Mouse (Mus musculus) heart, adult 2 months (tissue): Measurements from ENCODE around the gene Gatad1. TPM values are rescaled to one million over a fixed set of nuclear protein-coding genes. Genes with fewer than 3 reads are reported as not detected.
A peak's percentile ranks its signal among the peaks of the same experiment; 100 is the strongest.
"Not testable (repeated sequence)": the region's sequence is repeated elsewhere in the genome, so short reads cannot be mapped to it uniquely, and the experiment has no call there.

Experiments used
- DNase-seq, 2 experiments: peaks; one replicate each; pipeline ENCODE4 v3.0.0; 2021
- H3K27ac ChIP-seq: fragments of 200-600 bp; 2 replicates; pipeline ENCODE4 v1.8.1; 2022
- H3K27me3 ChIP-seq: fragments of 200-500 bp; 2 replicates; pipeline ENCODE4 v1.6.1; 2012; ENCODE audit warnings: mild to moderate bottlenecking, low read length, inconsistent platforms, mixed read lengths; ENCODE audit not compliant: control insufficient read depth, insufficient read depth
- H3K36me3 ChIP-seq: fragments of 200-500 bp; 2 replicates; pipeline ENCODE4 v1.6.1; 2012; ENCODE audit warnings: low read length, inconsistent platforms; ENCODE audit not compliant: control insufficient read depth, insufficient read depth
- H3K4me1 ChIP-seq: fragments of 200-500 bp; 2 replicates; pipeline ENCODE4 v1.6.1; 2011; ENCODE audit warnings: low read length; ENCODE audit not compliant: control insufficient read depth, insufficient read depth
- H3K4me3 ChIP-seq: fragments of 200-600 bp; 2 replicates; pipeline ENCODE4 v1.8.1; 2022
- H3K79me2 ChIP-seq: fragments of 200-500 bp; replicated peaks from 2 replicates; pipeline ENCODE4 v1.6.1; 2012; ENCODE audit warnings: mild to moderate bottlenecking, inconsistent platforms, low read length, moderate library complexity, mixed read lengths; ENCODE audit not compliant: control insufficient read depth, insufficient read depth
- H3K9ac ChIP-seq: fragments of 200-500 bp; 2 replicates; pipeline ENCODE4 v1.6.1; 2012; ENCODE audit warnings: low read depth, mild to moderate bottlenecking, control low read depth, inconsistent platforms, low read length, mixed read lengths
- CTCF ChIP-seq: fragments of 200-600 bp; IDR thresholded peaks from 2 replicates; pipeline ENCODE4 v1.8.1; 2022; ENCODE audit warnings: antibody characterized with exemption, mild to moderate bottlenecking, moderate library complexity
- EP300 ChIP-seq: fragments of 200-500 bp; IDR thresholded peaks from 2 replicates; pipeline ENCODE4 v1.6.1; 2011; ENCODE audit warnings: low read depth, low read length, control low read depth; ENCODE audit not compliant: insufficient read depth
- POLR2A ChIP-seq: fragments of 200-500 bp; IDR thresholded peaks from 2 replicates; pipeline ENCODE4 v1.6.1; 2011; ENCODE audit warnings: mild to moderate bottlenecking, low read depth, low read length, control low read depth; ENCODE audit not compliant: insufficient read depth
- whole genome bisulfite sequencing: fragments of 180-500 bp; shearing (Covaris S2); methylation state at CpG from one replicate; pipeline ENCODE4 v1.1.7; 2018; 5-methylcytosine and 5-hydroxymethylcytosine counted together
- intact Hi-C: fragments of 180-260 bp; cut with DNase I; formaldehyde crosslinking; loops from one replicate; pipeline ENCODE4 v1.15.1; 2025
- polyA plus RNA-seq: library from polyadenylated mRNA; depleted of rRNA; stranded (reverse); fragments of >200 nt; gene quantifications from 2 replicates; pipeline ENCODE4 v1.2.3, GENCODE M21; 2012
- total RNA-seq, 2 experiments: library from RNA; stranded (reverse); gene quantifications; 2 replicates each; pipeline ENCODE4 v1.2.3; 2021

Gatad1 gene
- total and polyA plus RNA-seq, 3 experiments: 58.8 to 97.6 (median 89.7) TPM

GRCm38 (mm10) chr5:3632285-3632684 is 24.7 kb downstream of the Gatad1 start:
- H3K27me3 ChIP-seq: no peaks in the 10 kb centered on the region
- intact Hi-C loops: no loop called here
- no peak overlapping the region for H3K9ac ChIP-seq
- 85% methylated on average over 5 of the region's 5 CpGs for WGBS
- no peak overlapping the region for H3K4me3 ChIP-seq
- no peaks in the 10 kb centered on the region for H3K36me3 ChIP-seq
- no peak for DNase-seq
- H3K79me2 ChIP-seq: no peaks in the 10 kb centered on the region
- H3K4me1 ChIP-seq: no peaks in the 10 kb centered on the region
- TF ChIP-seq POLR2A (no peak), EP300 (no peak), CTCF (no peak)
- H3K27ac ChIP-seq: no peak overlapping the region

GRCm38 (mm10) chr5:3631512-3632271 is 25.3 kb downstream of the Gatad1 start:
- no peaks in the 10 kb centered on the region for H3K36me3 ChIP-seq
- WGBS: 73% methylated on average over 16 of the region's 16 CpGs
- TF ChIP-seq EP300: no peak
- no peak for TF ChIP-seq POLR2A
- TF ChIP-seq CTCF: no peak
- no peaks in the 10 kb centered on the region for H3K4me1 ChIP-seq
- H3K27me3 ChIP-seq: no peaks in the 10 kb centered on the region
- no peak overlapping the region for H3K9ac ChIP-seq
- no peak for DNase-seq
- H3K79me2 ChIP-seq: no peaks in the 10 kb centered on the region
- H3K4me3 ChIP-seq: no peak overlapping the region
- no peak overlapping the region for H3K27ac ChIP-seq
- intact Hi-C loops: no loop called here

- DNase-seq: no peak
- H3K36me3 ChIP-seq: no peaks in the 10 kb centered on the region
- H3K4me1 ChIP-seq: no peaks in the 10 kb centered on the region
- intact Hi-C loops: no loop called here
- no peaks in the 10 kb centered on the region for H3K27me3 ChIP-seq
- no peaks in the 10 kb centered on the region for H3K79me2 ChIP-seq
- no peak overlapping the region for H3K27ac ChIP-seq
- TF ChIP-seq POLR2A (no peak), EP300 (no peak), CTCF (no peak)
- H3K9ac ChIP-seq: no peak overlapping the region
- WGBS: 92% methylated on average over 5 of the region's 5 CpGs
- no peak overlapping the region for H3K4me3 ChIP-seq
Observed at GRCm38 (mm10) chr5:3630055-3630454, 26.9 kb downstream of the Gatad1 start.

- no peaks in the 10 kb centered on the region for H3K4me1 ChIP-seq
- H3K9ac ChIP-seq: no peak overlapping the region
- H3K79me2 ChIP-seq: no peaks in the 10 kb centered on the region
- TF ChIP-seq EP300: no peak
- no peak for TF ChIP-seq CTCF
- TF ChIP-seq POLR2A: no peak
- 94% methylated on average over 7 of the region's 7 CpGs for WGBS
- H3K27me3 ChIP-seq: no peaks in the 10 kb centered on the region
- intact Hi-C loops: no loop called here
- no peak overlapping the region for H3K4me3 ChIP-seq
- no peak overlapping the region for H3K27ac ChIP-seq
- DNase-seq: no peak
- H3K36me3 ChIP-seq: no peaks in the 10 kb centered on the region; the same call in 1 of the 2 replicates
Observed at GRCm38 (mm10) chr5:3620486-3620885, 36.5 kb downstream of the Gatad1 start.

DNA sequence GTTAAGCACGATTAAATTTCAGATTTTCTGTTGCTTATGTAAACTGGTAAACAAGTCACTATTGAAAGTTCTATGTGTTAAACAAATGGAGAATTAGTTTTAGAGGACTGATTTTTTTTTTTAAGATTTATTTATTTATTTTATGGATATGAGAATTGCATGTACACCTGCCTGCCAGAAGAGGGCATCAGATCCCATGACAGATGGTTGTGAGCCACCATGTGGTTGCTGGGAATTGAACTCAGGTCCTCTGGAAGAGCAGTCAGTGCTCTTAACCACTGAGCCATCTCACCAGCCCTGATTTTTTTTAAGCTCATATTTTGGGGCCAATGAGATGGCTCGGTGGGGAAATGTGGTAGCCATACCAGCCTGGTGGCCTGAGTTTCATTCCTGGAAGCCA is 45.1 kb downstream of the Gatad1 start:
- H3K27ac ChIP-seq, intact Hi-C loops, DNase-seq, H3K4me1 ChIP-seq, H3K79me2 ChIP-seq, H3K36me3 ChIP-seq, H3K9ac ChIP-seq, H3K4me3 ChIP-seq, H3K27me3 ChIP-seq: not testable (repeated sequence)
- WGBS: 97% methylated on average over 2 of the region's 2 CpGs
- peak; percentile 45 for TF ChIP-seq CTCF

DNA sequence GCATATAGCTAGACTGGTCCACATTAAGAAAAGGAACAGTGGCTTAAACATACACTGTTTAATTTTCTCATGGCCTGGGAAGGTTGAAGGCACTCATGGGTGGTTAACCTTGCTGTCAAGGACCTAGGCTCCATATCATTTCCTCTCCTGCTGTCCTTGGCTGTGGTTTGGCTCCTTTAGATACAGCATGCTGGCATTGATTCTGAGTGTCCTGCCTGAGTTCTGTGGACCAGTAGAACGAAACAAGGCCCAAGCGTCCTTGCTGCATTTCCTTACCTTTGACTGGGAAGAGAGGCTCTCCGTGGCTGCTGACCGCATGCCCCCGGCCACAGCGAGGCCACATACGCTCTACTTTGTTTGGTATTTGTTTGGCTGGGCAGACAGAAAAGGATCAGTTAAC is 47.7 kb downstream of the Gatad1 start:
- no peaks in the 10 kb centered on the region for H3K36me3 ChIP-seq
- WGBS: 93% methylated on average over 7 of the region's 7 CpGs

More for the DNA sequence above, 47.7 kb downstream of the Gatad1 start:
- Histone ChIP-seq H3K4me1 (no peaks in the 10 kb centered on the region), H3K4me3 (no peak overlapping the region), H3K27me3 (no peaks in the 10 kb centered on the region), H3K79me2 (no peaks in the 10 kb centered on the region), H3K27ac (no peak overlapping the region), H3K9ac (no peak overlapping the region)
- TF ChIP-seq EP300 (no peak), POLR2A (no peak)
- no peak for DNase-seq
- intact Hi-C loops: no loop called here
